Mouse (Mus musculus): Measurements from ENCODE around the gene Gm20518. TPM values are rescaled to one million over a fixed set of nuclear protein-coding genes. Genes with fewer than 3 reads are reported as not detected.

Gene Gm20518
- total and polyA plus RNA-seq, 3 experiments = 0.35 to 0.53 TPM; not detected in 1

DNA sequence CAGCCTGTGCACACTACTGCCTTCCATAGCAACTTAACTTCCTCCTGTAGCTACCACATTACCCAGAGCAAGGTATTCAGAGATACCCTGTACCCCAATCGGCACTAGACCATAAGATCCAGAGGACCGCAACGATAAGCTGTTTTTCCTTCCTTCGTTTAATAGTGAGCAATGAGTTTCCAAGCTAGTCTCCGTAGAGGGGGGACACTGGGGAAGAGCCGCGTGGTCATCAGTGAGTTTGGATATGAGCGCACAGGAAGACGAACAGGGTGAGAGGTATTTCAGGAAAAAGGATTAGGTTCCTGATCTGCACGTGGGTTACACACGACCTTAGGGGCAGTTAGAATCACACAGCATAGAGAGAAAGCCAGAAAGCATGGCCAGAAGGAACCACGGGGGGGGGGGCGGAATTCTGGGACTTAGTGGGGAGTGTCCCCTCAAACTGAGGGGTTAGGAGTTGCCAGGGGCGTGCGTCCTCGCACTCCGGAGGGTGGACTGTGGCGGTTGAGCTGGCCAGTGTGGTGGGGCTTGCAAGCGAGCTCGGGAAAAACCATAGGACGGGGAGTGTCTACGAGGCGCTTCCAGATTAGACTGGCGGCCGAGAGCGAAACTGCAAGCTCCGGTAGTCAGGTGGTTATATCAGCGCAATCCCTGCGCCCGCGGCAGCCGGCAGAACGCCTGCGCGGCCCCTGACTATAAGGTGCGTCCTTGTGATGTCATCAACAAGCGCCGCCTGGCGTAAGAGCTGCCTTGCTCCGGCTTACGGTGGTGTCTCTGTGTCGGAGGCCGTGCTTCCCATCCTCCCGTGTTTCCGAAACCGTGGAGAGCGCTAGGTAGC, 30.1 kb upstream of the Gm20518 start (continued):
- TF ChIP-seq TCF12 (IDR thresholded peaks at IDR 0.05; ENCODE audit: low read depth, low read length) (peak; percentile 73), ZC3H11A (IDR thresholded peaks at IDR 0.05; ENCODE audit: low read depth, low read length) (no peak), MYC (IDR thresholded peaks at IDR 0.05; ENCODE audit: low read depth, low read length) (peak; percentile 92), RCOR1 (IDR thresholded peaks at IDR 0.05; ENCODE audit: low read depth, low read length) (no peak), ZNF384 (IDR thresholded peaks at IDR 0.05; ENCODE audit: low read depth, low read length) (no peak), ZKSCAN1 (IDR thresholded peaks at IDR 0.05; ENCODE audit: low read depth, low read length) (no peak), USF2 (IDR thresholded peaks at IDR 0.05; ENCODE audit: borderline replicate concordance in 1 of 2, insufficient read depth in 1 of 2, low read depth in 1 of 2, low read length in 2 of 2) (no peak), KAT2A (conservative IDR thresholded peaks at IDR 0.05; ENCODE audit: low read depth, low read length) (peak; percentile 77), TBP (IDR thresholded peaks at IDR 0.05; ENCODE audit: low read depth, low read length) (peak; percentile 93), MAX (IDR thresholded peaks at IDR 0.05; ENCODE audit: low read length) (no peak; the same call in none of the 2 replicates), MYB (IDR thresholded peaks at IDR 0.05; ENCODE audit: low read depth, low read length) (0 out of 2 replicates have a peak, but pooled peaks have one; percentile 23), MAZ (IDR thresholded peaks at IDR 0.05; ENCODE audit: low read depth, low read length) (peak; percentile 67; the same call in 1 of the 2 replicates), GABPA (IDR thresholded peaks at IDR 0.05; ENCODE audit: low read depth, low read length) (peak; percentile 67; the same call in 1 of the 2 replicates), HCFC1 (IDR thresholded peaks at IDR 0.05; ENCODE audit: low read depth, low read length) (peak; percentile 93), NRF1 (IDR thresholded peaks at IDR 0.05; ENCODE audit: insufficient read depth, low read depth, low read length, poor library complexity, severe bottlenecking) (peak; percentile 89), ETS1 (IDR thresholded peaks at IDR 0.05; ENCODE audit: low read depth, low read length) (peak; percentile 69), BHLHE40 (IDR thresholded peaks at IDR 0.05; ENCODE audit: borderline replicate concordance, low read depth, low read length) (peak; percentile 40; the same call in 1 of the 2 replicates), POLR2AphosphoS5 (IDR thresholded peaks at IDR 0.05; ENCODE audit: borderline replicate concordance, low read depth, low read length) (no peak), MAFK (IDR thresholded peaks at IDR 0.05; ENCODE audit: borderline replicate concordance, low read depth, low read length) (no peak), EP300 (IDR thresholded peaks at IDR 0.05; ENCODE audit: low read depth in 1 of 2, low read length in 2 of 2) (peak; percentile 24 to 34; a peak in 1 of 4 replicates), SMC3 (IDR thresholded peaks at IDR 0.05; ENCODE audit: low read depth, low read length) (0 out of 2 replicates have a peak, but pooled peaks have one; percentile 1), UBTF (IDR thresholded peaks at IDR 0.05; ENCODE audit: borderline replicate concordance, insufficient read depth, low read depth, low read length) (no peak), POLR2A (IDR thresholded peaks at IDR 0.05; ENCODE audit: control insufficient read depth in 1 of 2, insufficient read depth in 1 of 2, low read depth in 1 of 2, low read length in 2 of 2, poor library complexity in 1 of 2) (peak; percentile 66 to 92; a peak in 3 of 4 replicates), MXI1 (IDR thresholded peaks at IDR 0.05; ENCODE audit: low read depth, low read length) (peak; percentile 70; the same call in 1 of the 2 replicates), JUND (IDR thresholded peaks at IDR 0.05; ENCODE audit: low read depth, low read length) (no peak)

All from MEL (cell line).